Mouse (Mus musculus) lung, embryonic 16.5 days (tissue): ENCODE measurements around the gene Ldah. TPM values are rescaled to one million over a fixed set of nuclear protein-coding genes. Genes with fewer than 3 reads are reported as not detected.

Source experiments
- ATAC-seq: fragments of 200-750 bp; cut with Nextera tagmentation; 2 replicates; pipeline ENCODE4 v1.8.0; 2017; ENCODE audit warnings: low read depth, mild to moderate bottlenecking, moderate library complexity
- H3K27ac ChIP-seq: fragments of 300-500 bp; sonication (generic); 2 replicates; pipeline ENCODE4 v1.5.1; 2014; ENCODE audit warnings: mild to moderate bottlenecking, control low read depth, low read length
- H3K27me3 ChIP-seq: fragments of 300-500 bp; sonication (generic); 2 replicates; pipeline ENCODE4 v1.6.1; 2014; ENCODE audit warnings: low read depth, low read length, mixed read lengths; ENCODE audit not compliant: control insufficient read depth, insufficient read depth
- H3K36me3 ChIP-seq: fragments of 300-500 bp; sonication (generic); 2 replicates; pipeline ENCODE4 v1.6.1; 2014; ENCODE audit warnings: low read length; ENCODE audit not compliant: control insufficient read depth, insufficient read depth
- H3K4me1 ChIP-seq: fragments of 300-500 bp; sonication (generic); replicated peaks from 2 replicates; pipeline ENCODE4 v1.6.1; 2014; ENCODE audit warnings: low read length, mixed read lengths; ENCODE audit not compliant: control insufficient read depth, insufficient read depth
- H3K4me2 ChIP-seq: fragments of 300-500 bp; sonication (generic); 2 replicates; pipeline ENCODE4 v1.6.1; 2014; ENCODE audit warnings: low read depth, low read length, control low read depth
- H3K4me3 ChIP-seq: fragments of 300-500 bp; sonication (generic); 2 replicates; pipeline ENCODE4 v1.5.1; 2014; ENCODE audit warnings: mild to moderate bottlenecking, low read length, control low read depth
- H3K9ac ChIP-seq: fragments of 300-500 bp; sonication (generic); 2 replicates; pipeline ENCODE4 v1.6.1; 2014; ENCODE audit warnings: low read length, control low read depth
- H3K9me3 ChIP-seq: fragments of 300-500 bp; sonication (generic); 2 replicates; pipeline ENCODE4 v1.6.1; 2016; ENCODE audit warnings: low read length; ENCODE audit not compliant: control insufficient read depth
- WGBS: fragments of 180-500 bp; shearing (Covaris S2); extraction: QIAGEN DNeasy Blood & Tissue Kit; methylation state at CpG from one replicate; pipeline ENCODE4 v1.1.7; 2014; 5-methylcytosine and 5-hydroxymethylcytosine counted together
- polyA plus RNA-seq: library from polyadenylated mRNA; unstranded; fragments of >200 nt; fragmentation: Nextera tagmentation; extraction: Ambion mirVana; gene quantifications from 2 replicates; pipeline ENCODE4 v1.2.1, GENCODE M21; 2015

The Ldah gene
- polyA plus RNA-seq, 1 experiment from 2014 or later: 55.0 TPM

DNA sequence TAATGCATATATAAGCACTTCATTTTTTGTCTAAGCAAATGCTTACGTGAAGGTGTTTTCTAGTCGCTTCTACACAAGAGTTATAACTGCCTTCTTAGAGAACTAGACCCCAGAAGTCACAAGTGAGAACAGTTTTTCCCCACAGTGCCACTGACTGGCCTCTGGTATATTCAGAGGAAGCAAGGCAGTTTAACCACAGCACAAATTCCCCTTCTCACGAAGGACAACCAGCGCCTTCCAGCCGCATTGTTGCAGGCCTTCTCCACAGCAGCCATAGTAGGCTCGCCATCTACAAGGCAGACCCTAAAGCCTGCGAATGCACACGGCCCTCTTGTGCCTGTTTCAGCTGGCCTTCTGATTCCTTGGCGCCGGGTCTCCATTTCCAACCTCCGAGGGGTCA is 61.7 kb downstream of the Ldah start:
- Histone ChIP-seq H3K4me1 (peaks cover 2% of the 10 kb centered on the region; the same call in 1 of the 2 replicates), H3K9ac (no peak overlapping the region), H3K27ac (no peak overlapping the region), H3K9me3 (no peaks in the 10 kb centered on the region), H3K4me2 (no peak overlapping the region), H3K36me3 (no peaks in the 10 kb centered on the region; the same call in 1 of the 2 replicates), H3K27me3 (no peaks in the 10 kb centered on the region), H3K4me3 (no peak overlapping the region)
- ATAC-seq: no peak
- 89% methylated on average over 11 of the region's 11 CpGs for WGBS

- ATAC-seq: no peak
- Histone ChIP-seq H3K27ac (no peak overlapping the region), H3K9me3 (no peaks in the 10 kb centered on the region), H3K4me2 (no peak overlapping the region), H3K4me3 (no peak overlapping the region), H3K36me3 (no peaks in the 10 kb centered on the region; the same call in 1 of the 2 replicates), H3K4me1 (peaks cover 2% of the 10 kb centered on the region; the same call in 1 of the 2 replicates), H3K9ac (no peak overlapping the region), H3K27me3 (no peaks in the 10 kb centered on the region)
- whole genome bisulfite sequencing: 55% methylated on average over 2 of the region's 2 CpGs
Measured at GRCm38 (mm10) chr12:8271405-8271804, 63.5 kb downstream of the Ldah start.

- Histone ChIP-seq H3K27ac (no peak overlapping the region), H3K4me3 (no peak overlapping the region), H3K4me2 (no peak overlapping the region), H3K27me3 (no peaks in the 10 kb centered on the region), H3K36me3 (no peaks in the 10 kb centered on the region), H3K4me1 (no peaks in the 10 kb centered on the region), H3K9me3 (no peaks in the 10 kb centered on the region), H3K9ac (no peak overlapping the region)
- 80% methylated on average over 6 of the region's 6 CpGs for WGBS
- no peak for ATAC-seq
Measured at GRCm38 (mm10) chr12:8273471-8274171, 65.7 kb downstream of the Ldah start.

- WGBS: 88% methylated on average over 4 of the region's 4 CpGs
- H3K27me3 ChIP-seq: no peaks in the 10 kb centered on the region
- H3K4me2 ChIP-seq: no peak overlapping the region
- no peak overlapping the region for H3K9ac ChIP-seq
- H3K36me3 ChIP-seq: no peaks in the 10 kb centered on the region; the same call in 1 of the 2 replicates
- H3K4me1 ChIP-seq: no peaks in the 10 kb centered on the region
- H3K4me3 ChIP-seq: no peak overlapping the region
- H3K27ac ChIP-seq: no peak overlapping the region
- no peaks in the 10 kb centered on the region for H3K9me3 ChIP-seq
- ATAC-seq: no peak
Measured at GRCm38 (mm10) chr12:8275424-8275823, 67.5 kb downstream of the Ldah start.

- Histone ChIP-seq H3K4me3 (no peak overlapping the region), H3K36me3 (no peaks in the 10 kb centered on the region; the same call in 1 of the 2 replicates), H3K9me3 (no peaks in the 10 kb centered on the region), H3K4me2 (no peak overlapping the region), H3K27ac (no peak overlapping the region), H3K9ac (no peak overlapping the region), H3K4me1 (no peaks in the 10 kb centered on the region), H3K27me3 (no peaks in the 10 kb centered on the region)
- ATAC-seq: no peak
- WGBS: 80% methylated on average over 15 of the region's 15 CpGs
Measured at GRCm38 (mm10) chr12:8281225-8282017, 73.5 kb downstream of the Ldah start.

GRCm38 (mm10) chr12:8287970-8288369 is 80.1 kb downstream of the Ldah start:
- Histone ChIP-seq H3K27ac (no peak overlapping the region), H3K9me3 (no peaks in the 10 kb centered on the region), H3K4me1 (no peaks in the 10 kb centered on the region), H3K36me3 (no peaks in the 10 kb centered on the region), H3K4me2 (no peak overlapping the region), H3K9ac (no peak overlapping the region), H3K27me3 (no peaks in the 10 kb centered on the region), H3K4me3 (no peak overlapping the region)
- WGBS: 67% methylated on average over 3 of the region's 3 CpGs
- ATAC-seq: no peak

DNA sequence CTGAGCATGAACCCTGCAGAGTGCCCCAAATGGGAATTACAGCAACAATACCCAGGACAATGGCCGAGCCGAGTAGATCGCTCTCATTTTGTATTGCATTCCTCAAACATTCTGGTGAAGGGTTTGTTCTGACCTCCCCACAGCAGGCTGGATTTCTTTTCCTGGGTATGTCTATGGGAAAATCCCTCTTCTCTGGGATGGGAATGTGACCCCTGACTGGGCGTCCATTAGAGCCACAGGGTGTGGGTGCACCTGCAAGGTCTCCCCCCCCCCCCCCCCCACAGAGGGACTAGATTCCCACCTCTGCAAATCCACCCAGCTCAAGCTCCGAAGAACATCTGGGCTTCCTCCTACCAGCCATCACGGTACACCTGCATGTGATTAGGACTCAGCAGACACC is 81.2 kb downstream of the Ldah start:
- 80% methylated on average over 6 of the region's 6 CpGs for WGBS
- Histone ChIP-seq H3K9me3 (no peaks in the 10 kb centered on the region), H3K27ac (no peak overlapping the region), H3K4me3 (no peak overlapping the region), H3K4me2 (no peak overlapping the region), H3K36me3 (no peaks in the 10 kb centered on the region), H3K27me3 (no peaks in the 10 kb centered on the region), H3K4me1 (no peaks in the 10 kb centered on the region), H3K9ac (no peak overlapping the region)
- no peak for ATAC-seq

DNA sequence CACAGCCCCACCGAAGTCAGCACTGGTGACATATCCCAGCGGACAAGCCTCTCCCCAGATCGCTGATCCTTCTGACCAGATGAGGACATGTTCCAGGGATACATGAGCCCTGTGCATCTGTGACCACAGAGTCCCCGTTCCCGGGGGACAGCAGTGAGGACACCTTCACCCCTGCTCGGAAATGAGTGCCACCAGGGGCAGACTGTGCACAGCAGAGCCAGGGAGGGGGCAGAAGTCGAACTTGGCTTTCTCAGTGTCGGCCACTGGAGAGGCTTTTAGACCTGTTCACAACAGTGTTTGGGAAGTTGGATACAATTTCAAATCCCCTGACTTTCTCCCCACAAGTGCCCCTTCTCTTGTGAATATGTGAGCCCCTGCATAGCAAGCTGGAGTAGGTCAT is 81.6 kb downstream of the Ldah start:
- Histone ChIP-seq H3K27ac (no peak overlapping the region), H3K4me1 (no peaks in the 10 kb centered on the region), H3K27me3 (no peaks in the 10 kb centered on the region), H3K9ac (no peak overlapping the region), H3K4me2 (no peak overlapping the region), H3K9me3 (no peaks in the 10 kb centered on the region), H3K4me3 (no peak overlapping the region), H3K36me3 (no peaks in the 10 kb centered on the region)
- 88% methylated on average over 8 of the region's 8 CpGs for WGBS
- no peak for ATAC-seq

GRCm38 (mm10) chr12:8291157-8291853 is 83.4 kb downstream of the Ldah start:
- ATAC-seq: no peak

More at GRCm38 (mm10) chr12:8291157-8291853, 83.4 kb downstream of the Ldah start:
- H3K9me3 ChIP-seq: no peaks in the 10 kb centered on the region
- no peaks in the 10 kb centered on the region for H3K4me1 ChIP-seq
- no peak overlapping the region for H3K27ac ChIP-seq
- H3K4me3 ChIP-seq: no peak overlapping the region
- H3K36me3 ChIP-seq: no peaks in the 10 kb centered on the region
- WGBS: 66% methylated on average over 15 of the region's 15 CpGs
- H3K4me2 ChIP-seq: no peak overlapping the region
- peaks cover 2% of the 10 kb centered on the region; the same call in 1 of the 2 replicates for H3K27me3 ChIP-seq
- no peak overlapping the region for H3K9ac ChIP-seq
